ENCODE assay signal across 9 mouse cellular contexts in the genomic region with DNA sequence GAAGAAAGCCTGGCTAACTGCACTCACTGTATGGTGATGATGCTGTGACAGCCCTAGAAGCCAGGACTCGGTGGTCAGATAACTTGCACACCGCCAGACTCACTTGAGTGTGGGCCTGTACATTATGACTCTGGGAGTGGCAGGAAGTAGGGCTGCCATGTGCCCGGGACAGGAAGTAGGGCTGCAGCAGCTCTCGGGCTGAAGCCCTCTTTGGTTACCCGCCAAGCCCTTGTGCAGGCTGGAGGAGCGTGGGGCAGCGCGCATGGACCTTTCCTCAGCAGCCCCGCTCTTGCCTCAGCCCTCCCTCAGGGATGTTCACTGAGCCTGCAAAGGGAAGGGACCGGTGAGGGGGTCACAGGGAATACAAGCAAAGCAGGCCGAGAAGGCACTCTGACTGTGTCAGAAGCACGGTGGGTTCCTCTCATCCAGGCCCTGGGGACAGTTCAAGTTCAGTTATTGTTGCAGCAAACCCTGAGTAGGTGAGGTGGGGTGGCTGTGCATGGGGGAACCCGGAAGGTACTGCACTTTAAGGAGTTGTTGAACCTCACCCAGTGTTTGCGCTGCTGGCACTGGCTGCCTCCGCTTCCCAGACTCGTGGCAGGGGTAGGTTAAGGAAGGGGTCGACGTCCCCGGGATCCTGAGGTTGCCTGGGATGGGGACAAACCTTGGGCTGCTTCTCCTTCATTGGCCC. TPM values are rescaled to one million over a fixed set of nuclear protein-coding genes. Genes with fewer than 3 reads are reported as not detected.
A peak's percentile ranks its signal among the peaks of the same experiment; 100 is the strongest.
DNase-seq lines count a peak whose midpoint lies in the region; ATAC-seq lines count a peak whose summit lies in the region.
"Had no signal": no experiment of that assay in that cellular context is flagged by ENCODE, and none has a peak within 500 bp of the region (broad histone marks: within the 10 kb centered on the region; RNA-seq: fewer than 3 reads in every experiment).

No protein-coding gene starts in this region.

- no peak overlapping the region for H3K9ac ChIP-seq in intestine, embryonic 15.5 days

- peaks cover 6% of the 10 kb centered on the region; the same call in 1 of the 2 replicates for H3K36me3 ChIP-seq in intestine, embryonic 15.5 days
- peaks cover 42% of the 10 kb centered on the region for H3K36me3 ChIP-seq in macrophage (ENCODE audit: inconsistent target)

- no peaks in the 10 kb centered on the region for H3K9me3 ChIP-seq in intestine, embryonic 15.5 days

- DNase-seq in testis, postnatal 10 days (ENCODE audit: low spot score) = peak; percentile 46
- no peak for DNase-seq in testis, postnatal 14 days (ENCODE audit: low spot score)
- DNase-seq in layer of hippocampus, postnatal 36 days = no peak
- DNase-seq in right cerebral cortex, postnatal 36 days (ENCODE audit: low spot score in 2 of 2) = no peak
- no peak for DNase-seq in adrenal gland, adult 18-20 months (ENCODE audit: low spot score in 2 of 2)
- DNase-seq in left cerebral cortex, adult 11 months (ENCODE audit: low spot score) = no peak
- DNase-seq: adrenal gland, postnatal 25 days had no signal

- no peaks in the 10 kb centered on the region for H3K27me3 ChIP-seq in intestine, embryonic 15.5 days (replicated peaks)

- 35% methylated on average over 19 of the region's 19 CpGs for WGBS in intestine, embryonic 15.5 days
- 17% methylated on average over 19 of the region's 19 CpGs for WGBS in macrophage (ENCODE audit: missing documents)

- peaks cover 29% of the 10 kb centered on the region for H3K4me1 ChIP-seq in intestine, embryonic 15.5 days (replicated peaks)

- peak; percentile 56 for ATAC-seq in intestine, embryonic 15.5 days

- H3K4me2 ChIP-seq in intestine, embryonic 15.5 days (replicated peaks) = peak overlapping the region; percentile 24

- no peak overlapping the region for H3K4me3 ChIP-seq in intestine, embryonic 15.5 days (replicated peaks)
- H3K4me3 ChIP-seq in macrophage (ENCODE audit: inconsistent target) = no peak overlapping the region; the same call in 1 of the 2 replicates

- H3K27ac ChIP-seq in intestine, embryonic 15.5 days = peak overlapping the region; percentile 68; the same call in 1 of the 2 replicates
- H3K27ac ChIP-seq in macrophage = peak overlapping the region; percentile 49

- no peaks in the 10 kb centered on the region for H3K79me2 ChIP-seq in macrophage (ENCODE audit: inconsistent target)

RNA-seq across cellular contexts. Expression of gene Gm17018, which starts 14.7 kb away (rescaled TPM):
- 36.2 and 38.2 TPM in 2 replicates for polyA plus RNA-seq in intestine, embryonic 15.5 days (2015; fragmentation: Nextera tagmentation; extraction: Ambion mirVana)
- total RNA-seq in macrophage (2018; cell fraction: chromatin; rRNA removed) = 10 to 100 TPM in 17 of 26 experiments, 1 to 10 TPM in 9; 1.2 to 25.9 (median 14.2) TPM
- 10 to 100 TPM in 25 of 26 experiments, 1 to 10 TPM in 1; 9.3 to 25.5 (median 18.2) TPM for total RNA-seq in macrophage (2018; cell fraction: cytosol; rRNA removed)
- total RNA-seq in macrophage (2018; cell fraction: nucleus; rRNA removed) = 10 to 100 TPM in 14 of 26 experiments, 1 to 10 TPM in 12; 2.6 to 23.4 (median 10.9) TPM
- 17.7 to 20.9 TPM (median 20.5 TPM) in 3 replicates for polyA plus RNA-seq in macrophage (2018)
- total RNA-seq in layer of hippocampus, postnatal 36 days (2021) = 10 to 100 TPM; 52.5 to 66.0 TPM
- 10 to 100 TPM; 28.4 to 33.9 TPM for total RNA-seq in adrenal gland, adult 18-20 months (2021)

RNA-seq across cellular contexts. Expression of gene Poll, which starts 14.8 kb away (rescaled TPM):
- polyA plus RNA-seq in intestine, embryonic 15.5 days (2015; fragmentation: Nextera tagmentation; extraction: Ambion mirVana) = 13.3 and 14.0 TPM in 2 replicates
- 1 to 10 TPM in 25 of 26 experiments, under 1 TPM in 1; 0.86 to 8.7 (median 4.0) TPM for total RNA-seq in macrophage (2018; cell fraction: chromatin; rRNA removed)
- total RNA-seq in macrophage (2018; cell fraction: cytosol; rRNA removed) = 1 to 10 TPM; 2.8 to 7.9 (median 5.7) TPM
- 1 to 10 TPM; 1.5 to 9.1 (median 4.5) TPM for total RNA-seq in macrophage (2018; cell fraction: nucleus; rRNA removed)
- polyA plus RNA-seq in macrophage (2018) = 3.9 to 6.8 TPM (median 4.7 TPM) in 3 replicates
- 1 to 10 TPM; 8.5 to 9.3 TPM for total RNA-seq in layer of hippocampus, postnatal 36 days (2021)
- total RNA-seq in adrenal gland, adult 18-20 months (2021) = 10 to 100 TPM in 1 of 2 experiments, 1 to 10 TPM in 1; 9.4 to 11.0 TPM
